Comparison of ENCODE assay signal across 10 mouse cellular contexts in genomic region chr5:51868223-51868713, GRCm38 (mm10).
DNase-seq lines count a peak whose midpoint lies in the region; ATAC-seq and TF ChIP-seq lines count a peak whose summit lies in the region.
"Had no signal": no experiment of that assay in that cellular context is flagged by ENCODE, and none has a peak within 500 bp of the region (broad histone marks: within the 10 kb centered on the region; RNA-seq: fewer than 3 reads in every experiment).

No protein-coding gene starts in this region.

- H3K9me3 ChIP-seq in liver, embryonic 12.5 days (replicated peaks) = no peaks in the 10 kb centered on the region
- no peaks in the 10 kb centered on the region for H3K9me3 ChIP-seq in liver, embryonic 16.5 days (replicated peaks; ENCODE audit: control insufficient read depth, low read length)

- H3K4me3 ChIP-seq in gastrocnemius, adult 2 months = no peak overlapping the region
- H3K4me3 ChIP-seq in liver, adult 2 months (ENCODE audit: insufficient read depth, low read depth, low read length) = no peak overlapping the region
- no peak overlapping the region for H3K4me3 ChIP-seq in liver, embryonic 12.5 days
- H3K4me3 ChIP-seq in liver, embryonic 16.5 days (ENCODE audit: low read depth, low read length) = no peak overlapping the region
- H3K4me3 ChIP-seq: erythroblast, embryonic 14.5 days had no signal

- H3K4me2 ChIP-seq in liver, embryonic 12.5 days = no peak overlapping the region
- H3K4me2 ChIP-seq in liver, embryonic 16.5 days (ENCODE audit: low read depth, low read length) = no peak overlapping the region
- H3K4me2 ChIP-seq: midbrain, embryonic 11.5 days had no signal

- H3K79me2 ChIP-seq in liver, adult 2 months (ENCODE audit: control insufficient read depth, insufficient read depth, low read length) = no peaks in the 10 kb centered on the region

- H3K27ac ChIP-seq in gastrocnemius, adult 2 months = no peak overlapping the region
- H3K27ac ChIP-seq in liver, adult 2 months (replicated peaks; ENCODE audit: insufficient read depth, low read depth, low read length) = peak overlapping the region; percentile 27
- H3K27ac ChIP-seq in liver, embryonic 12.5 days = no peak overlapping the region
- no peak overlapping the region; the same call in 1 of the 2 replicates for H3K27ac ChIP-seq in liver, embryonic 16.5 days (ENCODE audit: low read length)

- H3K36me3 ChIP-seq in liver, adult 2 months (ENCODE audit: control insufficient read depth, insufficient read depth, low read length) = no peaks in the 10 kb centered on the region
- no peaks in the 10 kb centered on the region for H3K36me3 ChIP-seq in liver, embryonic 12.5 days
- H3K36me3 ChIP-seq in liver, embryonic 16.5 days (ENCODE audit: control insufficient read depth, insufficient read depth) = no peaks in the 10 kb centered on the region

- no peaks in the 10 kb centered on the region for H3K27me3 ChIP-seq in liver, adult 2 months (ENCODE audit: control insufficient read depth, insufficient read depth, low read length)
- no peaks in the 10 kb centered on the region for H3K27me3 ChIP-seq in liver, embryonic 12.5 days (replicated peaks)
- no peaks in the 10 kb centered on the region for H3K27me3 ChIP-seq in liver, embryonic 16.5 days (ENCODE audit: control insufficient read depth, insufficient read depth, low read depth, low read length)

- H3K4me1 ChIP-seq in liver, adult 2 months (ENCODE audit: control insufficient read depth, insufficient read depth, low read length) = no peaks in the 10 kb centered on the region
- H3K4me1 ChIP-seq in liver, embryonic 12.5 days = no peaks in the 10 kb centered on the region
- H3K4me1 ChIP-seq in liver, embryonic 16.5 days (ENCODE audit: control insufficient read depth, low read depth, low read length) = no peaks in the 10 kb centered on the region; the same call in 1 of the 2 replicates

- DNase-seq in gastrocnemius, adult 2 months = peak; percentile 31
- no peak for DNase-seq in gastrocnemius, postnatal 25 days
- DNase-seq in liver, adult 2 months (ENCODE audit: extremely low read depth, low read depth, low spot score) = peak; percentile 96
- DNase-seq in testis, postnatal 10 days (ENCODE audit: low spot score) = peak; percentile 47
- DNase-seq in layer of hippocampus, postnatal 36 days = no peak
- DNase-seq in right cerebral cortex, postnatal 25 days = no peak

- TF ChIP-seq CTCF in gastrocnemius, adult 2 months (IDR thresholded peaks at IDR 0.05) = no peak
- no peak for TF ChIP-seq CTCF in liver, adult 2 months (IDR thresholded peaks at IDR 0.05; ENCODE audit: low read depth, low read length)

- WGBS in liver, adult 2 months = 14% methylated on average over 18 of the region's 18 CpGs
- 78% methylated on average over 18 of the region's 18 CpGs for WGBS in liver, embryonic 12.5 days (ENCODE audit: insufficient replicate concordance)
- WGBS in liver, embryonic 16.5 days (ENCODE audit: insufficient replicate concordance) = 74% methylated on average over 18 of the region's 18 CpGs

- no peak overlapping the region for H3K9ac ChIP-seq in liver, adult 2 months (ENCODE audit: low read depth, low read length)
- H3K9ac ChIP-seq in liver, embryonic 12.5 days = no peak overlapping the region
- no peak overlapping the region for H3K9ac ChIP-seq in liver, embryonic 16.5 days (ENCODE audit: low read depth, low read length)

- no peak for TF ChIP-seq POLR2A in liver, adult 2 months (IDR thresholded peaks at IDR 0.05; ENCODE audit: extremely low read depth, insufficient read depth, low read length)

- no peak for ATAC-seq in liver, embryonic 12.5 days
- peak; percentile 79 for ATAC-seq in liver, embryonic 16.5 days (ENCODE audit: low read depth)

- intact Hi-C loops in gastrocnemius, adult 2 months (cut with DNase I) = no loop called here

Comparison
In these comparisons a context has a peak if more than half of its experiments do, and no peak if none do; other contexts are left out.
1. DNase-seq: peak in gastrocnemius, adult 2 months (single experiment), liver, adult 2 months (single experiment) and testis, postnatal 10 days (single experiment); none in gastrocnemius, postnatal 25 days (single experiment), layer of hippocampus, postnatal 36 days (0 of 2) and right cerebral cortex, postnatal 25 days (single experiment).